Mouse (Mus musculus) cerebellum, adult 8-10 months (tissue): ENCODE data around the gene Pum3.
"Not testable (repeated sequence)": the region's sequence is repeated elsewhere in the genome, so short reads cannot be mapped to it uniquely, and the experiment has no call there.

Experiments
- DNase-seq: peaks from one replicate; pipeline ENCODE4 v3.0.0; 2022

The Pum3 gene

GRCm38 (mm10) chr19:27391344-27391743, 38.3 kb downstream of the Pum3 start:
- DNase-seq = no peak

DNA sequence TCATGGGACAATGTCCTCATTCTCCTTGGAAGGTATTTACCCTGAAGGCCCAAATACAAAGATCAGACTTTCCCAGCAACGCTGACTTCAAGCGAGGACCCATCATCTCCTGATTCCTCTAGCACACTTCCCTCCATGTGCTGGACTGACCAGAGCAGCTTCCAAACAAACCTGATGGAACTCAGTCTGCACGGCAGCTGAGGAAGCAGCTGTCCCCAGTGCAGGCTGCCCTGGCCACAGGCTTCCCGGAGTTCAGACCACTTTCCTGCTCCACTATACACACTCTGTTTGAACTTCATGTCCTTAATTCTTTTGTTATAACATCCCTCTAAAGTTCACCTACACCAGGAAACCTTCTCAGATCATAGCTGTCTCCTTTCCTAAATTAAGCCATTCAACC, 40.1 kb downstream of the Pum3 start:
- not testable (repeated sequence) for DNase-seq

GRCm38 (mm10) chr19:27385304-27385703, 44.3 kb downstream of the Pum3 start:
- DNase-seq = no peak

DNA sequence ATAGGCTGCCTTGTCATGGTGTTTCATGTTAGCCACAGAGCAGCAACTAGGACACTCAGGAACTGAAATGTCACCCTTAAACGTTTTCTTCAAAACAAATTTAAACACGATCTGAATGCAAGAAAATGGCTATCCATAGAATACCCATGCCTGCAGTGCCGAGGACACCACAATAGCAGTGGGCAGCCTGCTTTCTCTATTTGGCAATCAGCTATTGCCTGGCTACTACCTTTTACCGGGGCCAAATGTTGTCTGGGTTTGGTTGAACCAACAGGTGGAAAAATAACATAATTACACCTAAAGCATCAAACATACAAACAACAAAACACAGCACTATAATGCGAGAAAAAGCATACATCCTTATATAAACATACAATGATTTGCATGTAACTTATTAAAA, 46.4 kb downstream of the Pum3 start:
- DNase-seq = no peak

GRCm38 (mm10) chr19:27382131-27382530, 47.5 kb downstream of the Pum3 start:
- DNase-seq = no peak

DNA sequence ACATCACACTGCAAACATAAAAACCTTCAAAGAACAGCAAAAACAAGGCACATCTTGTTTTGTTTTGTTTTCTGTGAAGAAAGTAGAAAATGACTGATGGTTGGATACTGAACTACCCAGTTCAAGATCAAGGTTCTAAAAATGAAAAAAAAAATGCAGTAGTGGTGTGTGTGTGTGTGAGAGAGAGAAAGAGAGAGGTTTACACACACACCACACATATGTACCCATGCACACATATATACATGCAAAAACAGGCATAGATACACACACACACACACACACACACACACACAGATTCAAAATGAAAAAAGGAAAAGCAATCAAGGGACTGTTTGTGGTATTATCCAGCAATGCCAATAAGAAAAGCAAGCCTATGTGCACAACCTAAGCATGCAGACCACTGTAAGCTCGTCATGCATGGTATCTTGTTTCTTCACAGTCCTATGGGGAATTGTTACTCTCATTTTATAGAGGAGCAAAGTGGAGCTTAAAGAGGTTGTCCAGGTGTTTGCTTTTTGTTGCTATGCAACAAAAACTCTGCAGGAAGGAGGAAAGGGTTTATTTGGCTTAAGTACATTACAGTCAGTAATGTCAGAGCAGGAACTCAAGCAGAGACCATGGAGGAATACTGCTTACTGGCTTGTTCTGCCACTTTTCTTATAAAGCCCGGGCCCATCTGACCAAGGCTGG, 49.8 kb downstream of the Pum3 start:
- no peak for DNase-seq

- no peak for DNase-seq
Measured at GRCm38 (mm10) chr19:27370784-27371183, 58.8 kb downstream of the Pum3 start.

GRCm38 (mm10) chr19:27370174-27370573, 59.5 kb downstream of the Pum3 start:
- DNase-seq = no peak

- no peak for DNase-seq
Measured at GRCm38 (mm10) chr19:27369461-27370135, 60.0 kb downstream of the Pum3 start.

DNA sequence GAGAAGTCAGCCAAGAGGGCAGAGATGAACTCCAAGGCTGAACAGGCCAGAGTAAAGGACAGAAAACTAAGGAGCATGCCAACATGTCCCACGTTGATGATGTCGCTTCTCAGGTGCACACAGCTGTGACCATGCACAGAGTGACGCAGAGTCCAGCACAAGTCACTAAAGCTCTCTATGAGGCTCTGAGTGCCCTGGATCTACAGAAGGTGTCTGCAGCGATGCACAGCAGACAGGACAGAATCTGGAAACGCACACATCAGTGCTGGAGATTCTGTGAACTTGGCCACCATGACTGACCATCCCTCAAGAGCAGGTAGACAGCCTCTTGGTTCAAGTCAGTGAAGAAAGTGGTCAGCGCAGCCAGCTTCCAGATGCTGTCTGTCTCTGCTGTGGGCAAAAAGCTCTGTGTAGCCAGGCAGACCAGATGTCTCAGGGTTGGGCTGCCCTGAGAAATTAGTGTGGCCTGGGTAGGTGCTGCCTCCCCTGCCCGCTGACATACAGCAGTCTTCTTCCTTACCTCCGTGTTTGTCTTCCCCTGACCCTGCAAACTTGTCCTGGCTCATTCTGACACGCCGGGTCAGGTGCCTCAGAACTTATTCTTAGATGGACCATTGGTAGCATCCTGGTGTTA, 63.4 kb downstream of the Pum3 start:
- no peak for DNase-seq

- DNase-seq = no peak
Measured at GRCm38 (mm10) chr19:27364521-27364931, 65.1 kb downstream of the Pum3 start.

DNA sequence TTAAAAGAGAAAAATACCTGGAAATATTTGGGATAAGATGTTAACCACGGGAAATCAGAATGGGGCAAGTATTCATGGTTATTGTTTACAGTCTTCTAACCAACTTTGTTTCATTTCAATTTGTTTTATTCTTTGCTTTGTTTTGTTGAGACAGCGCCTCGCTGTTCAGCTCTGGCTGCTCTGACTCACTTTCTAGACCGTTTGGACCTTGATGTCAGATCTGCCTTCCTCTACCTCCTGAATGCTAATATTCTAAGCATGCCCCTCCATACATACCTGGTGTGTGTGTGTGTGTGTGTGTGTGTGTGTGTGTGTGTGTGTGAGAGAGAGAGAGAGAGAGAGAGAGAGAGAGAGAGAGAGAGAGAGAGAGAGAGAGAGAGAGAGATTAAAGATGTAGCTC, 65.7 kb downstream of the Pum3 start:
- DNase-seq = no peak

- DNase-seq = no peak
Measured at GRCm38 (mm10) chr19:27360381-27360780, 69.2 kb downstream of the Pum3 start.

DNA sequence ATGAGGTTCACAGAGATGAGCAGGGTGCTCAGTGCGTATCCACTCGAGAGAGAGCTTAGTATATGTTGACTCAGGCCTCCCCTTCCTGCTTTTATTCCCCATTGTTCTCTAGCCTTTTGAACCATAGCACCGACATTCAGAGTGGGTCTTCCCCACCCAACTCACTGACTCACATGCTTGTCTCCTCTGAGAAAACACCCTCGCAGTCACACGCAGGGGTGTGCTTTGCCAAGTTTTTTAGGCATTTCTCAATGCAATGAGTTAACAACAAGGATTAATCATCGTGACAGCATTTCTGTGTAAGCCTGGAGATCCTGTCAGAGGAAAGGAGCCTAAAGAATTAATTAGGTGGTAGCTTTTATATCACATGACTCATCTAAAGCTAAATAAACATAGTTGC, 77.9 kb downstream of the Pum3 start:
- DNase-seq = no peak

DNA sequence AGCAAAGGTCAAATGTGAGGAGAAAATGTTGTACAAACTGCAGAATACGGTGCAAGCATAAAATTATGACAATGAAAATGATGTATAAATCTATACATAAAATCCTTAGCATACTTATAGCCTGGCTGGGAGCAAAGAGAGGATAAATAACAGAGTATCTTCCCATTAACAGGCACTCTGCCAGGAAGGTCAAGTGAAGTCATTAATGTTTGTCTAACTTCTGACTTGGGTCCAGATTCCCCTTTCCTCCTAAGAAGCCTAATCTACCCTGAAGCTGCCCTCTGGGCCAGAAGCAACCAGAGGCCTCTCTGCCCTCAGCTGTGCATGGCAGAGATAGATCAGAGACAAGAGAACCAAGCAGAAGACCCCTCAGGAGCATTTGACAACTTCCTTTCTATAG, 83.1 kb downstream of the Pum3 start:
- no peak for DNase-seq
